Mouse (Mus musculus) WW6 (cell line): ENCODE data around the gene Gramd1b.

ENCODE experiments used
- DNase-seq: peaks from one replicate; pipeline ENCODE4 v3.0.0-alpha.2; 2013; ENCODE audit warnings: low read depth, low spot score

Gramd1b gene

GRCm38 (mm10) chr9:40458559-40459303 lies 72.5 kb downstream of the Gramd1b start:
- no peak for DNase-seq

- DNase-seq = no peak
Measured at GRCm38 (mm10) chr9:40457448-40457847, 73.7 kb downstream of the Gramd1b start.

- DNase-seq = peak; percentile 39
Measured at GRCm38 (mm10) chr9:40456191-40456590, 75.0 kb downstream of the Gramd1b start.

- DNase-seq = peak; percentile 57
Measured at GRCm38 (mm10) chr9:40455336-40456185, 75.6 kb downstream of the Gramd1b start.

- DNase-seq = no peak
Measured at GRCm38 (mm10) chr9:40455020-40455335, 76.2 kb downstream of the Gramd1b start.

GRCm38 (mm10) chr9:40453889-40454288 lies 77.3 kb downstream of the Gramd1b start:
- DNase-seq = no peak

GRCm38 (mm10) chr9:40452208-40452607 lies 79.0 kb downstream of the Gramd1b start:
- no peak for DNase-seq

- no peak for DNase-seq
Measured at GRCm38 (mm10) chr9:40450776-40451175, 80.4 kb downstream of the Gramd1b start.

GRCm38 (mm10) chr9:40450417-40450714 lies 80.8 kb downstream of the Gramd1b start:
- DNase-seq = no peak

GRCm38 (mm10) chr9:40449610-40450416 lies 81.4 kb downstream of the Gramd1b start:
- no peak for DNase-seq

- DNase-seq = no peak
Measured at GRCm38 (mm10) chr9:40448646-40449243, 82.4 kb downstream of the Gramd1b start.

- no peak for DNase-seq
Measured at GRCm38 (mm10) chr9:40447265-40447664, 83.9 kb downstream of the Gramd1b start.

GRCm38 (mm10) chr9:40444961-40445360 lies 86.2 kb downstream of the Gramd1b start:
- no peak for DNase-seq

- DNase-seq = no peak
Measured at GRCm38 (mm10) chr9:40442784-40443183, 88.4 kb downstream of the Gramd1b start.

GRCm38 (mm10) chr9:40439973-40440687 lies 91.1 kb downstream of the Gramd1b start:
- no peak for DNase-seq

- DNase-seq = no peak
Measured at GRCm38 (mm10) chr9:40438731-40439526, 92.3 kb downstream of the Gramd1b start.

- no peak for DNase-seq
Measured at GRCm38 (mm10) chr9:40437891-40438290, 93.3 kb downstream of the Gramd1b start.

GRCm38 (mm10) chr9:40433286-40433685 lies 97.9 kb downstream of the Gramd1b start:
- DNase-seq = no peak

- DNase-seq = no peak
Measured at GRCm38 (mm10) chr9:40430969-40431368, 100.2 kb downstream of the Gramd1b start.

- no peak for DNase-seq
Measured at GRCm38 (mm10) chr9:40427663-40428062, 103.5 kb downstream of the Gramd1b start.
